Mouse (Mus musculus): ENCODE measurements around the gene Zscan12. TPM values are rescaled to one million over a fixed set of nuclear protein-coding genes. Genes with fewer than 3 reads are reported as not detected.
A peak's percentile ranks its signal among the peaks of the same experiment; 100 is the strongest.
"Not testable (repeated sequence)": the region's sequence is repeated elsewhere in the genome, so short reads cannot be mapped to it uniquely, and the experiment has no call there.

The Zscan12 gene
- polyA plus RNA-seq, 1 experiment: 5.7 TPM

- Histone ChIP-seq H3K4me1 (ENCODE audit: control insufficient read depth, insufficient read depth, low read length) (no peaks in the 10 kb centered on the region; the same call in 1 of the 2 replicates), H3K4me3 (ENCODE audit: insufficient read depth, low read length) (peak overlapping the region; percentile 57), H3K27ac (ENCODE audit: insufficient read depth, low read length) (no peak overlapping the region)
- TF ChIP-seq POLR2A (IDR thresholded peaks at IDR 0.05; ENCODE audit: extremely low read depth, insufficient read depth, low read length): no peak
These were observed 35.2 kb upstream of the Zscan12 start for GRCm38 (mm10) chr13:21327424-21327823.

GRCm38 (mm10) chr13:21346610-21347009, 16.0 kb upstream of the Zscan12 start, which contains the start of gene Olfr1367:
Gene Olfr1367 (plus strand): TSS chr13:21346910.
- Histone ChIP-seq H3K4me3 (ENCODE audit: insufficient read depth, low read length) (no peak within 1 kb of the TSS), H3K4me1 (ENCODE audit: control insufficient read depth, insufficient read depth, low read length) (no peaks in the 10 kb centered on the region), H3K27ac (ENCODE audit: insufficient read depth, low read length) (no peak within 1 kb of the TSS)
- no peak for TF ChIP-seq POLR2A (IDR thresholded peaks at IDR 0.05; ENCODE audit: extremely low read depth, insufficient read depth, low read length)
- no peak for TF ChIP-seq CTCF (IDR thresholded peaks at IDR 0.05; ENCODE audit: extremely low read depth, insufficient read depth, low read length)

GRCm38 (mm10) chr13:21350593-21350992, 12.0 kb upstream of the Zscan12 start:
- no peak overlapping the region for H3K4me3 ChIP-seq (ENCODE audit: insufficient read depth, low read length)
- TF ChIP-seq POLR2A (IDR thresholded peaks at IDR 0.05; ENCODE audit: extremely low read depth, insufficient read depth, low read length): no peak
- no peak for TF ChIP-seq CTCF (IDR thresholded peaks at IDR 0.05; ENCODE audit: extremely low read depth, insufficient read depth, low read length)
- H3K4me1 ChIP-seq (ENCODE audit: control insufficient read depth, insufficient read depth, low read length): no peaks in the 10 kb centered on the region
- no peak overlapping the region for H3K27ac ChIP-seq (ENCODE audit: insufficient read depth, low read length)

- Histone ChIP-seq H3K27ac (ENCODE audit: insufficient read depth, low read length) (no peak overlapping the region), H3K4me3 (ENCODE audit: insufficient read depth, low read length) (no peak overlapping the region; the same call in 1 of the 2 replicates), H3K4me1 (ENCODE audit: control insufficient read depth, insufficient read depth, low read length) (no peaks in the 10 kb centered on the region; the same call in 1 of the 2 replicates)
- TF ChIP-seq CTCF (IDR thresholded peaks at IDR 0.05; ENCODE audit: extremely low read depth, insufficient read depth, low read length) (no peak), POLR2A (IDR thresholded peaks at IDR 0.05; ENCODE audit: extremely low read depth, insufficient read depth, low read length) (no peak)
These were observed 1.1 kb downstream of the Zscan12 start for GRCm38 (mm10) chr13:21363719-21364118.

GRCm38 (mm10) chr13:21366635-21367034, 4.0 kb downstream of the Zscan12 start:
- no peak overlapping the region for H3K4me3 ChIP-seq (ENCODE audit: insufficient read depth, low read length)
- TF ChIP-seq POLR2A (IDR thresholded peaks at IDR 0.05; ENCODE audit: extremely low read depth, insufficient read depth, low read length): no peak
- TF ChIP-seq CTCF (IDR thresholded peaks at IDR 0.05; ENCODE audit: extremely low read depth, insufficient read depth, low read length): no peak
- no peaks in the 10 kb centered on the region; the same call in 1 of the 2 replicates for H3K4me1 ChIP-seq (ENCODE audit: control insufficient read depth, insufficient read depth, low read length)
- H3K27ac ChIP-seq (ENCODE audit: insufficient read depth, low read length): no peak overlapping the region

- Histone ChIP-seq H3K4me3 (ENCODE audit: insufficient read depth, low read length) (no peak overlapping the region), H3K4me1 (ENCODE audit: control insufficient read depth, insufficient read depth, low read length) (no peaks in the 10 kb centered on the region), H3K27ac (ENCODE audit: insufficient read depth, low read length) (no peak overlapping the region)
- TF ChIP-seq CTCF (IDR thresholded peaks at IDR 0.05; ENCODE audit: extremely low read depth, insufficient read depth, low read length) (no peak), POLR2A (IDR thresholded peaks at IDR 0.05; ENCODE audit: extremely low read depth, insufficient read depth, low read length) (no peak)
These were observed 10.1 kb downstream of the Zscan12 start for GRCm38 (mm10) chr13:21372700-21373099.

- H3K27ac ChIP-seq (ENCODE audit: insufficient read depth, low read length): no peak overlapping the region
- H3K4me1 ChIP-seq (ENCODE audit: control insufficient read depth, insufficient read depth, low read length): no peaks in the 10 kb centered on the region
- TF ChIP-seq CTCF (IDR thresholded peaks at IDR 0.05; ENCODE audit: extremely low read depth, insufficient read depth, low read length): no peak
- no peak for TF ChIP-seq POLR2A (IDR thresholded peaks at IDR 0.05; ENCODE audit: extremely low read depth, insufficient read depth, low read length)
- H3K4me3 ChIP-seq (ENCODE audit: insufficient read depth, low read length): no peak overlapping the region
These were observed 15.2 kb downstream of the Zscan12 start for GRCm38 (mm10) chr13:21377773-21378172.

- no peak overlapping the region for H3K27ac ChIP-seq (ENCODE audit: insufficient read depth, low read length)
- peaks cover 3% of the 10 kb centered on the region for H3K4me1 ChIP-seq (ENCODE audit: control insufficient read depth, insufficient read depth, low read length)
- no peak for TF ChIP-seq POLR2A (IDR thresholded peaks at IDR 0.05; ENCODE audit: extremely low read depth, insufficient read depth, low read length)
- no peak for TF ChIP-seq CTCF (IDR thresholded peaks at IDR 0.05; ENCODE audit: extremely low read depth, insufficient read depth, low read length)
- H3K4me3 ChIP-seq (ENCODE audit: insufficient read depth, low read length): no peak overlapping the region
These were observed 32.6 kb downstream of the Zscan12 start for GRCm38 (mm10) chr13:21395211-21395610.

GRCm38 (mm10) chr13:21395623-21396022, 33.0 kb downstream of the Zscan12 start:
- Histone ChIP-seq H3K4me3 (ENCODE audit: insufficient read depth, low read length) (no peak overlapping the region), H3K4me1 (ENCODE audit: control insufficient read depth, insufficient read depth, low read length) (peaks cover 3% of the 10 kb centered on the region), H3K27ac (ENCODE audit: insufficient read depth, low read length) (no peak overlapping the region)
- TF ChIP-seq POLR2A (IDR thresholded peaks at IDR 0.05; ENCODE audit: extremely low read depth, insufficient read depth, low read length): no peak
- no peak for TF ChIP-seq CTCF (IDR thresholded peaks at IDR 0.05; ENCODE audit: extremely low read depth, insufficient read depth, low read length)

GRCm38 (mm10) chr13:21396048-21396447, 33.4 kb downstream of the Zscan12 start:
- not testable (repeated sequence) for H3K4me3 ChIP-seq (ENCODE audit: insufficient read depth, low read length); H3K27ac ChIP-seq (ENCODE audit: insufficient read depth, low read length)

GRCm38 (mm10) chr13:21397486-21397885, 34.9 kb downstream of the Zscan12 start:
- no peak overlapping the region for H3K27ac ChIP-seq (ENCODE audit: insufficient read depth, low read length)
- no peak for TF ChIP-seq CTCF (IDR thresholded peaks at IDR 0.05; ENCODE audit: extremely low read depth, insufficient read depth, low read length)
- no peak for TF ChIP-seq POLR2A (IDR thresholded peaks at IDR 0.05; ENCODE audit: extremely low read depth, insufficient read depth, low read length)
- H3K4me1 ChIP-seq (ENCODE audit: control insufficient read depth, insufficient read depth, low read length): peaks cover 6% of the 10 kb centered on the region
- no peak overlapping the region for H3K4me3 ChIP-seq (ENCODE audit: insufficient read depth, low read length)

More at GRCm38 (mm10) chr13:21396048-21396447, 33.4 kb downstream of the Zscan12 start:
- not testable (repeated sequence) for H3K4me1 ChIP-seq (ENCODE audit: control insufficient read depth, insufficient read depth, low read length)
